Mouse (Mus musculus) myocyte (in vitro differentiated cells): ENCODE measurements around the gene Cyp2d11.

Experiments used
- CEBPB ChIP-seq: IDR thresholded peaks from 2 replicates; pipeline ENCODE4 v1.6.1; 2011; ENCODE audit warnings: mild to moderate bottlenecking, moderate library complexity; ENCODE audit not compliant: poor library complexity, insufficient read depth, severe bottlenecking
- E2F4 ChIP-seq: IDR thresholded peaks from one replicate; pipeline ENCODE4 v1.6.1; 2011; ENCODE audit warnings: mild to moderate bottlenecking, control low read depth, moderate library complexity; ENCODE audit not compliant: insufficient read depth
- MAX ChIP-seq: IDR thresholded peaks from one replicate; pipeline ENCODE4 v1.6.1; 2011; ENCODE audit warnings: low read depth, mild to moderate bottlenecking, control low read depth
- MYOD1 ChIP-seq, 3 experiments: IDR thresholded peaks; one replicate each; pipeline ENCODE4 v1.6.1; 2011; ENCODE audit warnings: control low read depth in 2 of 3, low read depth in 2 of 3, mild to moderate bottlenecking in 2 of 3, moderate library complexity in 1 of 3; ENCODE audit not compliant: insufficient read length in 2 of 3, control insufficient read depth in 1 of 3
- MYOG ChIP-seq, 3 experiments: IDR thresholded peaks; one replicate each; pipeline ENCODE4 v1.6.1; 2011; ENCODE audit warnings: control low read depth in 2 of 3, low read depth in 2 of 3, mild to moderate bottlenecking in 2 of 3; ENCODE audit not compliant: insufficient read length in 2 of 3, control insufficient read depth in 1 of 3, insufficient read depth in 1 of 3
- POLR2A ChIP-seq: IDR thresholded peaks from one replicate; pipeline ENCODE4 v1.6.1; 2011; ENCODE audit warnings: low read depth, mild to moderate bottlenecking, control low read depth, moderate library complexity; ENCODE audit not compliant: insufficient read length
- POLR2AphosphoS2 ChIP-seq: IDR thresholded peaks from one replicate; pipeline ENCODE4 v1.6.1; 2011; ENCODE audit warnings: low read depth, control low read depth; ENCODE audit not compliant: insufficient read length
- REST ChIP-seq: IDR thresholded peaks from one replicate; pipeline ENCODE4 v1.6.1; 2011; ENCODE audit warnings: mild to moderate bottlenecking, control low read depth, moderate library complexity; ENCODE audit not compliant: insufficient read depth, insufficient read length
- SRF ChIP-seq: IDR thresholded peaks from one replicate; pipeline ENCODE4 v1.6.1; 2011; ENCODE audit warnings: low read depth; ENCODE audit not compliant: control insufficient read depth, insufficient read length
- TCF12 ChIP-seq: IDR thresholded peaks from one replicate; pipeline ENCODE4 v1.6.1; 2011; ENCODE audit warnings: mild to moderate bottlenecking, control low read depth; ENCODE audit not compliant: poor library complexity, insufficient read depth, severe bottlenecking
- TCF3 ChIP-seq: IDR thresholded peaks from one replicate; pipeline ENCODE4 v1.6.1; 2011; ENCODE audit warnings: low read depth, control low read depth; ENCODE audit not compliant: insufficient read length
- USF1 ChIP-seq: IDR thresholded peaks from one replicate; pipeline ENCODE4 v1.6.1; 2011; ENCODE audit warnings: low read depth, mild to moderate bottlenecking, control low read depth, moderate library complexity

DNA sequence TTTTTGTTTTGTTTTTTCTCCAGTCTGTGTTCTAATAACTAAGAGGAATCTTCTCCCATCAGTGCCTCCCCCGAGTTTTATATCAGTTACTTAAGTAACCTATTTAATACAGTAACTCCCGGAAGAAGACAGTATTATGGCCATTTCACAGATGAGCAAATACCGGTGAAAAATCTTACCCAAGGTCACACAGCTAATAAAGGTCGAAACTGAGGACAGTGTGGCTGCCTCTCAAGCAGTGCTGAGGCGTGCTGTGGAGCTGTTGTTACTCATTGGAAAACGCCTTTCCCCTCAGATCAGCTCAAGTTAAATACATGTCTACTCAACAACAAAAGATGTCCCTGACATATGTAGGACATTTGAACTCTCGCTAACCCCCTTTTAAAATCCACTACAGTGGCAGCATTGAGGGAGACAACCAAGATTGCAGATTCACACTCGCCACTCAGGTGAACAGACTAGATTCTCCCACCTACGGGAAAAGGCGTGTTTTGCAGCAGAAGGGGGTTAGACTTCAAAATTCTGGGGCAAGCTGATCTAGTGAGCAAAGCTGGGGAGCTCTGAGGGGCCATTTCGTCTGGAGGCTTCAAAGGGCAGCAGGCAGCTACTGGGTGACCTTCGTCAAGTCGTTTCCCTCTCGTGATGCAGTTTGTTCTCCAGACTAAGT is 40.6 kb downstream of the Cyp2d11 start:
- TF ChIP-seq POLR2A (no peak), MYOD1 (IDR thresholded peaks at IDR 0.05; ENCODE audit: control insufficient read depth in 1 of 3, insufficient read length in 2 of 3, low read depth in 2 of 3) (no peak), TCF12 (no peak), USF1 (no peak), CEBPB (no peak), MYOG (IDR thresholded peaks at IDR 0.05; ENCODE audit: control insufficient read depth in 1 of 3, insufficient read depth in 1 of 3, insufficient read length in 2 of 3, low read depth in 2 of 3) (no peak), TCF3 (no peak), MAX (no peak), POLR2AphosphoS2 (no peak), SRF (no peak), REST (no peak), E2F4 (no peak)
